Mouse (Mus musculus): ENCODE measurements around the gene Pde6b. TPM values are rescaled to one million over a fixed set of nuclear protein-coding genes. Genes with fewer than 3 reads are reported as not detected.

Pde6b gene
- polyA plus RNA-seq, 1 experiment from 2014 or later = not detected

GRCm38 (mm10) chr5:108414711-108415110 lies 26.5 kb downstream of the Pde6b start:
- no peaks in the 10 kb centered on the region for H3K27me3 ChIP-seq
- no peaks in the 10 kb centered on the region for H3K9me3 ChIP-seq
- no peak overlapping the region for H3K9ac ChIP-seq
- no peak for ATAC-seq (ENCODE audit: low FRiP score)
- H3K27ac ChIP-seq = no peak overlapping the region
- H3K4me1 ChIP-seq = no peaks in the 10 kb centered on the region
- no peaks in the 10 kb centered on the region for H3K36me3 ChIP-seq (replicated peaks)
- 76% methylated on average over 2 of the region's 2 CpGs for WGBS
- no peak overlapping the region for H3K4me3 ChIP-seq (replicated peaks)
- no peak overlapping the region for H3K4me2 ChIP-seq

GRCm38 (mm10) chr5:108422741-108423140 lies 34.5 kb downstream of the Pde6b start:
- no peak overlapping the region for H3K4me3 ChIP-seq (replicated peaks)
- ATAC-seq (ENCODE audit: low FRiP score) = no peak
- no peaks in the 10 kb centered on the region for H3K36me3 ChIP-seq (replicated peaks)
- WGBS = 85% methylated on average over 3 of the region's 3 CpGs
- H3K4me1 ChIP-seq = no peaks in the 10 kb centered on the region
- H3K4me2 ChIP-seq = no peak overlapping the region
- H3K9ac ChIP-seq = no peak overlapping the region
- H3K9me3 ChIP-seq = no peaks in the 10 kb centered on the region
- H3K27ac ChIP-seq = no peak overlapping the region
- no peaks in the 10 kb centered on the region for H3K27me3 ChIP-seq

- no peak overlapping the region for H3K4me3 ChIP-seq (replicated peaks)
- WGBS = 89% methylated on average over 2 of the region's 2 CpGs
- H3K27me3 ChIP-seq = no peaks in the 10 kb centered on the region
- H3K9ac ChIP-seq = no peak overlapping the region
- H3K4me1 ChIP-seq = no peaks in the 10 kb centered on the region
- H3K36me3 ChIP-seq (replicated peaks) = no peaks in the 10 kb centered on the region
- no peaks in the 10 kb centered on the region for H3K9me3 ChIP-seq
- ATAC-seq (ENCODE audit: low FRiP score) = no peak
- no peak overlapping the region for H3K4me2 ChIP-seq
- no peak overlapping the region for H3K27ac ChIP-seq
Measured at GRCm38 (mm10) chr5:108423427-108423826, 35.2 kb downstream of the Pde6b start.

GRCm38 (mm10) chr5:108427186-108427585 lies 39.0 kb downstream of the Pde6b start:
- Histone ChIP-seq H3K36me3 (replicated peaks) (peaks cover 24% of the 10 kb centered on the region), H3K27me3 (no peaks in the 10 kb centered on the region), H3K4me3 (replicated peaks) (no peak overlapping the region), H3K27ac (no peak overlapping the region), H3K4me1 (no peaks in the 10 kb centered on the region), H3K9me3 (no peaks in the 10 kb centered on the region), H3K9ac (no peak overlapping the region), H3K4me2 (no peak overlapping the region)
- ATAC-seq (ENCODE audit: low FRiP score) = 0 out of 2 replicates have a peak, but pooled peaks have one; percentile 44
- WGBS = 65% methylated on average over 1 of the region's 1 CpGs

GRCm38 (mm10) chr5:108431196-108431595 lies 43.0 kb downstream of the Pde6b start:
- Histone ChIP-seq H3K36me3 (replicated peaks) (peaks cover 32% of the 10 kb centered on the region), H3K4me1 (peaks cover 14% of the 10 kb centered on the region), H3K27me3 (peaks cover 7% of the 10 kb centered on the region; the same call in 1 of the 2 replicates), H3K9me3 (no peaks in the 10 kb centered on the region), H3K27ac (no peak overlapping the region), H3K4me2 (no peak overlapping the region), H3K9ac (no peak overlapping the region), H3K4me3 (replicated peaks) (no peak overlapping the region)
- ATAC-seq (ENCODE audit: low FRiP score) = no peak
- WGBS = 94% methylated on average over 6 of the region's 6 CpGs

- H3K27me3 ChIP-seq = peaks cover 15% of the 10 kb centered on the region; the same call in 1 of the 2 replicates
- no peaks in the 10 kb centered on the region for H3K9me3 ChIP-seq
- 1% methylated on average over 42 of the region's 42 CpGs for WGBS
- 0 out of 2 replicates have a peak within 1 kb of the TSS, but pooled peaks have one; percentile 42 for H3K27ac ChIP-seq
- H3K9ac ChIP-seq = peak within 1 kb of the TSS; percentile 95
- H3K4me1 ChIP-seq = peaks cover 14% of the 10 kb centered on the region
- H3K36me3 ChIP-seq (replicated peaks) = peaks cover 32% of the 10 kb centered on the region
- ATAC-seq (ENCODE audit: low FRiP score) = peak; percentile 91
- peak within 1 kb of the TSS; percentile 88 for H3K4me3 ChIP-seq (replicated peaks)
- H3K4me2 ChIP-seq = peak within 1 kb of the TSS; percentile 94
Measured at GRCm38 (mm10) chr5:108433804-108434587, 45.8 kb downstream of the Pde6b start, which contains the start of gene Atp5k. Atp5k (minus strand) TSS chr5:108434448.

GRCm38 (mm10) chr5:108436101-108436500 lies 47.9 kb downstream of the Pde6b start:
- H3K36me3 ChIP-seq (replicated peaks) = peaks cover 17% of the 10 kb centered on the region
- WGBS = 72% methylated on average over 2 of the region's 2 CpGs
- H3K27ac ChIP-seq = no peak overlapping the region
- no peak overlapping the region for H3K9ac ChIP-seq
- no peaks in the 10 kb centered on the region for H3K9me3 ChIP-seq
- ATAC-seq (ENCODE audit: low FRiP score) = no peak
- H3K4me1 ChIP-seq = peaks cover 14% of the 10 kb centered on the region
- H3K27me3 ChIP-seq = peaks cover 15% of the 10 kb centered on the region; the same call in 1 of the 2 replicates
- H3K4me3 ChIP-seq (replicated peaks) = no peak overlapping the region
- H3K4me2 ChIP-seq = no peak overlapping the region

- no peak overlapping the region for H3K9ac ChIP-seq
- 91% methylated on average over 3 of the region's 3 CpGs for WGBS
- peaks cover 37% of the 10 kb centered on the region for H3K27me3 ChIP-seq
- H3K36me3 ChIP-seq (replicated peaks) = no peaks in the 10 kb centered on the region
- no peak overlapping the region for H3K27ac ChIP-seq
- no peak overlapping the region for H3K4me2 ChIP-seq
- no peak overlapping the region for H3K4me3 ChIP-seq (replicated peaks)
- no peak for ATAC-seq (ENCODE audit: low FRiP score)
- no peaks in the 10 kb centered on the region for H3K9me3 ChIP-seq
- H3K4me1 ChIP-seq = peaks cover 7% of the 10 kb centered on the region
Measured at GRCm38 (mm10) chr5:108446973-108447372, 58.8 kb downstream of the Pde6b start.

GRCm38 (mm10) chr5:108447857-108448256 lies 59.7 kb downstream of the Pde6b start:
- 83% methylated on average over 7 of the region's 7 CpGs for WGBS
- H3K4me1 ChIP-seq = peaks cover 7% of the 10 kb centered on the region
- H3K9ac ChIP-seq = no peak overlapping the region
- H3K9me3 ChIP-seq = no peaks in the 10 kb centered on the region
- H3K27ac ChIP-seq = no peak overlapping the region
- H3K4me2 ChIP-seq = no peak overlapping the region
- peaks cover 42% of the 10 kb centered on the region for H3K27me3 ChIP-seq
- ATAC-seq (ENCODE audit: low FRiP score) = no peak
- H3K4me3 ChIP-seq (replicated peaks) = no peak overlapping the region
- no peaks in the 10 kb centered on the region for H3K36me3 ChIP-seq (replicated peaks)

- H3K4me1 ChIP-seq = peaks cover 7% of the 10 kb centered on the region
- no peaks in the 10 kb centered on the region for H3K36me3 ChIP-seq (replicated peaks)
- no peak within 1 kb of the TSS for H3K9ac ChIP-seq
- peak within 1 kb of the TSS; percentile 29 for H3K4me3 ChIP-seq (replicated peaks)
- H3K27ac ChIP-seq = no peak within 1 kb of the TSS
- H3K9me3 ChIP-seq = no peaks in the 10 kb centered on the region
- ATAC-seq (ENCODE audit: low FRiP score) = peak; percentile 39; the same call in 1 of the 2 replicates
- 13% methylated on average over 24 of the region's 24 CpGs for WGBS
- H3K4me2 ChIP-seq = peak within 1 kb of the TSS; percentile 54
- peaks cover 43% of the 10 kb centered on the region for H3K27me3 ChIP-seq
Measured at GRCm38 (mm10) chr5:108448785-108449668, 60.8 kb downstream of the Pde6b start, which contains the start of gene Mfsd7a. Mfsd7a (minus strand) TSS chr5:108448891.

- ATAC-seq (ENCODE audit: low FRiP score) = no peak
- no peak overlapping the region for H3K27ac ChIP-seq
- no peak overlapping the region for H3K4me3 ChIP-seq (replicated peaks)
- H3K9me3 ChIP-seq = no peaks in the 10 kb centered on the region
- 78% methylated on average over 8 of the region's 8 CpGs for WGBS
- peaks cover 7% of the 10 kb centered on the region for H3K4me1 ChIP-seq
- H3K9ac ChIP-seq = no peak overlapping the region
- peaks cover 43% of the 10 kb centered on the region for H3K27me3 ChIP-seq
- H3K36me3 ChIP-seq (replicated peaks) = no peaks in the 10 kb centered on the region
- no peak overlapping the region for H3K4me2 ChIP-seq
Measured at GRCm38 (mm10) chr5:108450837-108451540, 62.8 kb downstream of the Pde6b start.

GRCm38 (mm10) chr5:108451611-108452010 lies 63.4 kb downstream of the Pde6b start:
- Histone ChIP-seq H3K27ac (no peak overlapping the region), H3K36me3 (replicated peaks) (no peaks in the 10 kb centered on the region), H3K4me1 (peaks cover 7% of the 10 kb centered on the region), H3K27me3 (peaks cover 44% of the 10 kb centered on the region), H3K9me3 (no peaks in the 10 kb centered on the region), H3K4me3 (replicated peaks) (no peak overlapping the region), H3K4me2 (no peak overlapping the region), H3K9ac (no peak overlapping the region)
- ATAC-seq (ENCODE audit: low FRiP score) = no peak
- 74% methylated on average over 1 of the region's 1 CpGs for WGBS

Data from forebrain, embryonic 12.5 days (tissue).